Mouse (Mus musculus) heart, postnatal 25 days (tissue): Measurements from ENCODE around the gene Abhd14a. TPM values are rescaled to one million over a fixed set of nuclear protein-coding genes. Genes with fewer than 3 reads are reported as not detected.

Source experiments
- DNase-seq: peaks from one replicate; pipeline ENCODE4 v3.0.0; 2022; ENCODE audit warnings: low spot score
- intact Hi-C: fragments of 180-260 bp; cut with DNase I; formaldehyde crosslinking; loops from one replicate; pipeline ENCODE4 v1.15.1; 2025
- total RNA-seq, 2 experiments: library from RNA; stranded (reverse); gene quantifications; 2 replicates each; pipeline ENCODE4 v1.2.3; 2021

Abhd14a gene
- total RNA-seq, 2 experiments from 2014 or later = 20.2 to 21.3 TPM

DNA sequence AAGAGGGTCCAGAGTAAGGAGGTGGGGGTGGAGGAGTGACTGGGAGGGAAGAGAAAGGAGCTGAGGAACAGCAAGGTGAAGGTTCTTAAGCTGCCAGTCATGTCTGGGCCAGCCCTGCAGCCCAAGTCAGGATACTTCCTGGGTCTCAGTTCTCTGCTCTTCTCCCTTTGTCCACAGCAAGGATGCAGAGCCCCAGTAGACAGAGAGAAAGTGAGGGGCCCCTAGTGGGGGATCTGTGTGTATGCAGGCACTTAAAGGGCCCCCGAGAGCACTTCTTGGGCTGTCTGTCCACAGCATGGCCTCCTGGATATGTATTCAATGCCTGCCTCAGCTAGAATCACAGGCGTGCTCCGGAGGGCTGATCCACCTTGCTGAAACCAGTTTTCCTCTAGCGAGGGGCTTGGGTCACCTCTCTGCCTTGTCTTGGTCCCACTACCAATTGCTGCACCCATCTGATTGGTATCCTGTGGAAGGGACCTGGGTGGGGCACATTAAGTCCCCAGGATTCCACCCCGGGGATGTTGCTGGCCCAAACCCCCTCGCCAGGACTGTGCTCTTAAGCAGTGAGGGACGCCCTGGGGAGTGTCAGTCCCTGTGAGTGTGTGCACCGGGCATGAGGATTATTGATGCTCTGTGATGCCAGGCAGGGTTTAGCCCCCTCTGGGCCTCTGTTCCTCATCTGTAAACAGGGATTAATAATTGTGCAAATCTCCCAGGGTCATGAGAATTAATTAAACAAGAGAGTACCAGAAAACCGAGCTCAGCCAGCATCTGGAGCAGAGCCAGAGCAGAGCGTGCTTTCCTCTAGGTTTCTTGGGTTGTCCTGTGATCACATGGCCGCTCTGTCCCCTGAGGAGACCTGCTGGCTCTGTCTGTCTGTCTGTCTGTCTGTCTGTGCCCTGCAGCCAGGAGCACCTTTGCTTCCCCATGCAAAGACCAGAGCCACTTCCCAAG is 52.6 kb downstream of the Abhd14a start:
- DNase-seq = no peak

DNA sequence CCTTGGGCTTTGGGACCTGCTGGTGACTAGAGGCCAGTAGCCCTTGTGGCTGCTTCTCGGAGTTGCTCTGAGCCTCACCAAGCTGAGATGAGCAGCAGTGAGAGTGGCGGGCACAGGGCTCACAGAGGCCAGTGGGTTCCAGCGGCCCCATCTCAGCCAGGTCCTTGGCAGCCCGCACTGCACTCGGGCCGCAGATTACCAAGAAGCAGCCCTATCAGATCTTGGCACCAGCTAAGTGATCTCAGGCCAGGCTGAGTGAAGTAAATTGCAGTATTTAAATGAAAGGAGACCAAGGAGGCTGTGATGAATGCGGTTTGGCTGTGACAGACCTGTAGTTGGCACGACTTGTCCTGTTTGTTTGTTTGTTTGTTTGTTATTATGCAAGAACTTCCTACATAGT is 53.9 kb downstream of the Abhd14a start:
- intact Hi-C loops = no loop called here
- DNase-seq = no peak

More for the DNA sequence above, 52.6 kb downstream of the Abhd14a start:
- intact Hi-C loops = no loop called here

DNA sequence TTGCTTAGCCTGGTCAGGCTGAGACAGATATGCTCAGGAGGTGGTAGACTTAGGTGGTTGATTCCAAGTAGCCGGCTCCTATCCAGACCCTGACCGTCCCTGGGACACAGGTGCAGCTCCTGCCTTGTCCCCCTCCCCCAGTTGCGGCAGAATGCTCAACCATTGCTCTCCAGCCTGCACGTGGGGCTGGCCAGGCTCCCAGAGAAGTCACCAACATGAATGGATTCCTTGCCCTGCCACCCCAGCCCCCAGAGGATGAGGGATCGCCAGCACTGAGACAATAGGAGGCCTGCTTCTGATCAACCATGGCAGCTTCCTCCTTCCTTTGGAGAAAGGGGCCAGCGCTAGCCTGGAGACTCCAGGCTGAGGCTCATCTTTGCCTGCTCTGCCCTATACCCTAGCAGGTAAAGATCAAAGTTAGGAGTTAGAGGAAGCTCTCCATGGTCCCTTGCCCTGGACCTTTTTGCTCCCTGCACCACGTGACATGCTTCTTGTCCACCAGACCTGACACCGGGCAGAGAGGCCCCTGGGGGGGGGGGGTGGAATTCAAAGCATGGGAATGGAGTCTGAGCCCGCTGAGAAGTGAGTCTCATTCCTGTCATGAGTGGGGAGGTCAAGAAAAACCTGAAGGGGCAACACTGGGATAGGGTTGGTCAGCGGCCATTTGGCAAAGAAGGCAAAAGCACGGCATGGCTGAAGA is 54.5 kb downstream of the Abhd14a start:
- no peak for DNase-seq
- intact Hi-C loops = no loop called here

Other genes starting within 250 kb of the Abhd14a start
- 10 to 100 TPM; 10.0 to 12.2 TPM for gene Ppm1m, start 247.9 kb downstream of the Abhd14a start, total RNA-seq
- 100 to 1,000 TPM; 160 to 189 TPM for gene Twf2, start 244.6 kb downstream of the Abhd14a start, total RNA-seq
- gene Tlr9, start 225.1 kb downstream of the Abhd14a start, total RNA-seq = under 1 TPM; 0.52 to 0.64 TPM
- gene Alas1, start 199.0 kb downstream of the Abhd14a start, total RNA-seq = 100 to 1,000 TPM; 571 to 593 TPM
- gene Poc1a, start 166.6 kb downstream of the Abhd14a start, total RNA-seq = 1 to 10 TPM; 3.3 to 3.4 TPM
- 10 to 100 TPM; 43.6 to 67.0 TPM for gene Dusp7, start 79.0 kb downstream of the Abhd14a start, total RNA-seq
- 100 to 1,000 TPM; 296 to 309 TPM for gene Rpl29, start 18.2 kb downstream of the Abhd14a start, total RNA-seq
- gene Acy1, start 9.4 kb downstream of the Abhd14a start, total RNA-seq = 10 to 100 TPM; 22.4 to 28.6 TPM
- 1 to 10 TPM; 6.3 to 6.7 TPM for gene Abhd14b, start 219 bp downstream of the Abhd14a start, total RNA-seq
- 10 to 100 TPM; 70.7 to 81.8 TPM for gene Pcbp4, start 5.6 kb upstream of the Abhd14a start, total RNA-seq
- gene Gpr62, start 18.3 kb upstream of the Abhd14a start, total RNA-seq = not detected
- gene Rrp9, start 28.3 kb upstream of the Abhd14a start, total RNA-seq = 10 to 100 TPM; 19.7 to 23.5 TPM
- gene Parp3, start 29.3 kb upstream of the Abhd14a start, total RNA-seq = 10 to 100 TPM; 30.1 to 33.5 TPM
- gene Iqcf1, start 52.3 kb upstream of the Abhd14a start, total RNA-seq = not detected
- gene Iqcf5, start 66.9 kb upstream of the Abhd14a start, total RNA-seq = not detected
- gene Iqcf3, start 114.0 kb upstream of the Abhd14a start, total RNA-seq = not detected
- not detected for gene Iqcf4, start 123.3 kb upstream of the Abhd14a start, total RNA-seq
- not detected for gene Iqcf6, start 178.9 kb upstream of the Abhd14a start, total RNA-seq
- gene Grm2, start 208.4 kb upstream of the Abhd14a start, total RNA-seq = not detected
- 10 to 100 TPM; 41.7 to 44.0 TPM for gene Tex264, start 238.2 kb upstream of the Abhd14a start, total RNA-seq